Mouse (Mus musculus) intestine, postnatal 0 days (tissue): ENCODE measurements around the gene Mdh2. TPM values are rescaled to one million over a fixed set of nuclear protein-coding genes. Genes with fewer than 3 reads are reported as not detected.

Source experiments
- ATAC-seq: fragments of 200-750 bp; cut with Nextera tagmentation; 2 replicates; pipeline ENCODE4 v1.8.0; 2017; ENCODE audit warnings: mild to moderate bottlenecking, moderate TSS enrichment, moderate library complexity
- H3K27ac ChIP-seq: fragments of 300-500 bp; sonication (generic); 2 replicates; pipeline ENCODE4 v1.5.1; 2014; ENCODE audit warnings: mild to moderate bottlenecking, low read depth, low read length, moderate library complexity
- H3K27me3 ChIP-seq: fragments of 300-500 bp; sonication (generic); replicated peaks from 2 replicates; pipeline ENCODE4 v1.6.1; 2014; ENCODE audit warnings: low read length, mixed read lengths; ENCODE audit not compliant: control insufficient read depth, insufficient read depth
- H3K36me3 ChIP-seq: fragments of 300-500 bp; sonication (generic); 2 replicates; pipeline ENCODE4 v1.6.1; 2014; ENCODE audit warnings: mild to moderate bottlenecking, moderate library complexity; ENCODE audit not compliant: control insufficient read depth, insufficient read depth
- H3K4me1 ChIP-seq: fragments of 300-500 bp; sonication (generic); replicated peaks from 2 replicates; pipeline ENCODE4 v1.6.1; 2014; ENCODE audit warnings: antibody characterized with exemption, low read length, mixed read lengths; ENCODE audit not compliant: control insufficient read depth, insufficient read depth
- H3K4me2 ChIP-seq: fragments of 300-500 bp; sonication (generic); replicated peaks from 2 replicates; pipeline ENCODE4 v1.6.1; 2014; ENCODE audit warnings: low read depth, mild to moderate bottlenecking, moderate library complexity
- H3K4me3 ChIP-seq: fragments of 300-500 bp; sonication (generic); 2 replicates; pipeline ENCODE4 v1.5.1; 2014; ENCODE audit warnings: low read depth, low read length
- H3K9ac ChIP-seq: fragments of 300-500 bp; sonication (generic); 2 replicates; pipeline ENCODE4 v1.6.1; 2014; ENCODE audit warnings: mild to moderate bottlenecking, low read depth, low read length
- H3K9me3 ChIP-seq: fragments of 300-500 bp; sonication (generic); 2 replicates; pipeline ENCODE4 v1.6.1; 2016; ENCODE audit warnings: mixed run types; ENCODE audit not compliant: control insufficient read depth
- CTCF ChIP-seq: sonication (generic); IDR thresholded peaks from 2 replicates; pipeline ENCODE4 v1.5.1; 2016; ENCODE audit warnings: low read depth, mild to moderate bottlenecking, control low read depth, antibody characterized with exemption, moderate library complexity
- WGBS: fragments of 180-500 bp; shearing (Covaris S2); extraction: QIAGEN DNeasy Blood & Tissue Kit; methylation state at CpG from one replicate; pipeline ENCODE4 v1.1.7; 2014; 5-methylcytosine and 5-hydroxymethylcytosine counted together
- polyA plus RNA-seq: library from polyadenylated mRNA; unstranded; fragments of >200 nt; fragmentation: Nextera tagmentation; extraction: Ambion mirVana; gene quantifications from 2 replicates; pipeline ENCODE4 v1.2.1, GENCODE M21; 2015

Gene Mdh2
- polyA plus RNA-seq, 1 experiment from 2014 or later, result 872 TPM

DNA sequence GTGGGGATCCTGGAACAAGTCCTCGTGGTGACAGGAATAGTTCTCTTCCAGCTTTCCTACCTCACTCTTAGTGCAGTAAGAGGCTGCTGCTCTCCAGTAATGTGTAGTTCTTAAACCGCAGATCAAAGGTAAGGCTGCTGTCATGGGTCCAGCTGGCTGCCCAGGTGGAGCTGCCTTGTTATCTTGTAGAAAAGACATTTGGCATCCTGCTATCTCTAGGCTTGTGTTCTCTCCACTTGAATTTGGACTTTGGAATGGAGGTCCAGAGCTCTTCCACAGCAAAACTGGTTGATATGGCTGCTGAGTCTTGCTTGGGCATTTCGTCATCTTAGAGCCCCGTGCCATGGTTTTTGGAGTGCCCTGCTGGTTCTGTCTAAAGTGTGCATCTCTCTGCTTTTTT is 4.6 kb downstream of the Mdh2 start:
- Histone ChIP-seq H3K4me1 (peaks cover 3% of the 10 kb centered on the region; the same call in 1 of the 2 replicates), H3K36me3 (peaks cover 50% of the 10 kb centered on the region), H3K9ac (no peak overlapping the region), H3K4me2 (no peak overlapping the region), H3K27me3 (no peaks in the 10 kb centered on the region), H3K27ac (peak overlapping the region; percentile 73), H3K9me3 (no peaks in the 10 kb centered on the region), H3K4me3 (no peak overlapping the region)
- no peak for TF ChIP-seq CTCF
- 56% methylated on average over 4 of the region's 4 CpGs for WGBS
- peak; percentile 36 for ATAC-seq

DNA sequence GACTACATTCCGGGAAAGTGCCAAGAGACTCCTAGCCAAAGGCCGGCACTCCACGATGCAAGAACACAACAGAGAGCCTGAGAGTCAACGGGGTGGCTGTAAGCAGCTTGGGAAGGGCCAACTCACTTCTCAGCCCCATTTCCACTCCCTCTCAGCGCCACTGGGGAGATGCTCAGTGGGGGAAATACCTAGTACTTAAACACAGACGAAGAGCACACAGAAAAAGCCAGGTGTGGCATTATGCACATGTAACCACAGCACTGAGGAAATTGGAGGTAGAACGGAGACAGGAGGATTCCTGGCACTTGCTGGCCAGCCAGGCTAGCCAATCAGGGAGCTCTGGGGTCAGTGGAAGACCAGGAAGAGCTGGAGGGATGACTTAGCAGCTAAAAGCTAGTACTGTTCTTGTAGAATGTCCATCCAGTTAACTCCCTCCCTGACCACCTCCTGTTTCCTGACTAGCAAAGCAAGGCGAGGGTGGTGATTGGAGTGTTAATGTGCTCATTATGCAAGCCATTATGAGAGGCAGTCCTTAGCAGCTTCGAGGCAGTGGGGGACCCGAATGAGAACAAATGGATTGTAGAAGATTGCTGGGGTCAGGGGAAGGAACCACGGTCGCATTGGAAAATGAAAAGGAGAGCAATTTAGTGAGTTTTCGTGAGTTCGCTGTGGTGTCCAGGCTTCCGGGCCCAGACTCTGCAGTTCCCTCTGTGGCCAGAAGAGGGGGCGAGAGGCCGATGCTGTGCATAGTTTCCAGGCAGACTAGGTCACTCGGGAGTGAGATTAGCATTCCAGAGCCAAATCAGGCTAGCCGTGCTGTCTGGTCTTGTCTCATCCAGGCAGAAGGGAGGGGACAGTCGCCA is 15.9 kb downstream of the Mdh2 start:
- peak; percentile 62 for ATAC-seq
- Histone ChIP-seq H3K36me3 (peaks cover 26% of the 10 kb centered on the region), H3K4me3 (peak overlapping the region; percentile 23), H3K27me3 (no peaks in the 10 kb centered on the region), H3K9ac (no peak overlapping the region), H3K27ac (0 out of 2 replicates have a peak overlapping the region, but pooled peaks have one; percentile 9), H3K4me1 (no peaks in the 10 kb centered on the region), H3K9me3 (no peaks in the 10 kb centered on the region), H3K4me2 (peak overlapping the region; percentile 58)
- 14% methylated on average over 20 of the region's 20 CpGs for WGBS
- peak; percentile 99 for TF ChIP-seq CTCF

GRCm38 (mm10) chr5:135794859-135795181 is 16.5 kb downstream of the Mdh2 start:
- Histone ChIP-seq H3K9me3 (no peaks in the 10 kb centered on the region), H3K27me3 (no peaks in the 10 kb centered on the region), H3K36me3 (peaks cover 20% of the 10 kb centered on the region), H3K27ac (no peak overlapping the region), H3K4me3 (peak overlapping the region; percentile 23), H3K4me1 (no peaks in the 10 kb centered on the region), H3K4me2 (peak overlapping the region; percentile 58), H3K9ac (no peak overlapping the region)
- WGBS, result 10% methylated on average over 5 of the region's 5 CpGs
- TF ChIP-seq CTCF, result no peak
- peak; percentile 28; the same call in 1 of the 2 replicates for ATAC-seq

DNA sequence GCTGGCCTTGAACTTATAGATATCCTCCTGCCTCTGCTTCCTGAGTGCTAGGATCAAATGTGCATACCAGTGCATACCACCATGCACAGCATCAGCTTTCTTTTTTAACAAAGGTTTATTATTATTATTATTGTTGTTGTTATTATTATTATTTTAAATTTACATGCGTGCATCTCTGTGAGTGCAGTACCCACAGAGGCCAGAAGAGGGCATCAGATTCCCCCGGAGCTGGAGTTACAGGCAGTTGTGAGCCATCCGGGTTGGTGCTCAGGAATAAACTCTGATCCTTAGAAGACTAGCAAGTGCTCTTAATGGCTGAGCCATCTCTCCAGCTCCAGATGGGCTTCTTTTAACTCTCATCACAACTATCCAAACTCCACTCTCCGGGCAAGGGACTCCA is 21.5 kb downstream of the Mdh2 start:
- Histone ChIP-seq H3K27ac (no peak overlapping the region), H3K27me3 (no peaks in the 10 kb centered on the region), H3K9ac (no peak overlapping the region), H3K4me1 (no peaks in the 10 kb centered on the region), H3K9me3 (no peaks in the 10 kb centered on the region), H3K36me3 (no peaks in the 10 kb centered on the region), H3K4me3 (no peak overlapping the region), H3K4me2 (no peak overlapping the region)
- ATAC-seq, result no peak
- 45% methylated on average over 4 of the region's 4 CpGs for WGBS
- peak; percentile 66 for TF ChIP-seq CTCF

- no peak for TF ChIP-seq CTCF
- no peak overlapping the region for H3K4me2 ChIP-seq
- H3K9me3 ChIP-seq, result no peaks in the 10 kb centered on the region
- no peak overlapping the region for H3K27ac ChIP-seq
- H3K4me3 ChIP-seq, result no peak overlapping the region
- H3K36me3 ChIP-seq, result no peaks in the 10 kb centered on the region
- no peak for ATAC-seq
- no peak overlapping the region for H3K9ac ChIP-seq
- H3K4me1 ChIP-seq, result no peaks in the 10 kb centered on the region
- WGBS, result 5% methylated on average over 6 of the region's 6 CpGs
- no peaks in the 10 kb centered on the region; the same call in 1 of the 2 replicates for H3K27me3 ChIP-seq
Measured at GRCm38 (mm10) chr5:135800927-135801326, 22.6 kb downstream of the Mdh2 start.

DNA sequence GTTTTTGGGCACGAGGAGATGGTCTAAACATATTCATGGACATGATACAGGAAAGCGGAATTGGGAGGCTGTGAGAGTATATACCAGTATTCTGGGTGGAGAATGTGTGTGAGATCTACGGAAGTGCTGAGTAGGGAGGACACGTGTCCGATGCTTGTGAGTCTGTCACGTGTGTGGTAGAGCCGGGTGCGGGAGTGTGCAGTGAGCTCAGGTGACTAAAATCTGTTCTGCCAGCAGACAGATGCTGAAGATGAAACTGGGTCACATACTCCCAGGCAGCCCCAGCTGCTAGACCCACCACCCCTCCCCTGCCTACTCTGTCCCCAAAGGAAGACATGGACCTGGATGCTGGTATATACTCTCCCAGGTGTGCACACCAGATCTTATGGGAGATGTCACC is 24.4 kb downstream of the Mdh2 start:
- TF ChIP-seq CTCF, result no peak
- Histone ChIP-seq H3K4me2 (no peak overlapping the region), H3K4me1 (no peaks in the 10 kb centered on the region), H3K27me3 (no peaks in the 10 kb centered on the region; the same call in 1 of the 2 replicates), H3K27ac (no peak overlapping the region), H3K9me3 (no peaks in the 10 kb centered on the region), H3K36me3 (no peaks in the 10 kb centered on the region), H3K9ac (no peak overlapping the region), H3K4me3 (no peak overlapping the region)
- no peak for ATAC-seq
- 92% methylated on average over 8 of the region's 8 CpGs for WGBS
